Mouse (Mus musculus): ENCODE results near the gene Olfr1417.

DNA sequence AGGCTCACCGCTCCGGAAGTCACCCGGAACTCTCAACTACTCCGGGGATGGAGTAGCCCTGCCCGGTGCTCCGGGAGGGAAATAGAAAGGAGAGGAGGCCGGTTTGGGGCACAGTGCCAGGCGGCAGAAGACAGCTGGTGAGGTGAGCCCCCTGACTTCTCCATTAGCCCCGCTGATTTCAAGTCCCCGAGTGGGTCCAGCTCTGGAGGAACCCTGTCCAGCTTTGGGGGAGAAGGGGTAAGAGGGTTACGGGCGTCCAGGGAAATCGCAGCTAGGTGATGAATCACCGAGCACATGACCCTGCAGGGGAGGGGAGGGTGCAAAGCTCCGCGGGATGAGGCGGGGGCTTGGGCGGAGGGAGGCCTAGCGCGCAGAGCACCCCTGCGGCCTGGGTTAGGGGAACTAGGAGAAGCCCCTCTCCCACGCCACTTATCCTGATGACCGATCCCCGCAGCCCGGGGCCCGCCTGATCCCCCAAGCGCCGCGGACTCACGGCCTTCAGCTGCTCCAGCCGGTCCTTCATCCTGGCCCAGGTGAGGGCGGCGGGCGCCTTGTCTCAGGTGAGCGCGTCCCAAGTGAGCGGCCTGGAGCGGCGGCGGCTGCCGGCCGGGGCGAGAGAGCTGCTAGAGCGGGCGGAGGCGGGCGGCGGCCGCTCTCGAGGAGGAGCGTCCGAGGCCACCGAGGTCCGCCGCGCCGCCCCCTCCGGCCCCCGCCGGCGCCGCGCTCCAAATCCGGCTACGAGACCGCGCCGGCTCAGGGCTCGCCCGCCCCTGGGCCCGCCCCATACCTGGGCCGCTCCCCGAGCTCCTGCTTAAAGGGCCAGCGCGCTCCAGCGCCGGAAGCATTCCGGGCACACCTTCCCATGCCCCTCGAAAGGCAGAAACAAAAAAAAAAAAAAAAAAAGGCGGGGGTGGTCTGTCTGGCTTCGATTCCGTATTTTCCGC lies 20.5 kb downstream of the Olfr1417 start:
- no peak for TF ChIP-seq CTCF (IDR thresholded peaks at IDR 0.05; ENCODE audit: insufficient read depth, low read depth, low read length)
- no peak for TF ChIP-seq POLR2A (IDR thresholded peaks at IDR 0.05; ENCODE audit: insufficient read depth, low read depth, low read length)
